Mouse (Mus musculus) myocyte (in vitro differentiated cells): ENCODE results near the gene Tfeb.

Experiments used
- CEBPB ChIP-seq: IDR thresholded peaks from 2 replicates; pipeline ENCODE4 v1.6.1; 2011; ENCODE audit warnings: mild to moderate bottlenecking, moderate library complexity; ENCODE audit not compliant: poor library complexity, insufficient read depth, severe bottlenecking
- POLR2A ChIP-seq: IDR thresholded peaks from one replicate; pipeline ENCODE4 v1.6.1; 2011; ENCODE audit warnings: low read depth, mild to moderate bottlenecking, control low read depth, moderate library complexity; ENCODE audit not compliant: insufficient read length
- USF1 ChIP-seq: IDR thresholded peaks from one replicate; pipeline ENCODE4 v1.6.1; 2011; ENCODE audit warnings: low read depth, mild to moderate bottlenecking, control low read depth, moderate library complexity

GRCm38 (mm10) chr17:47706196-47706595, 30.6 kb upstream of the Tfeb start:
- TF ChIP-seq USF1 (no peak), CEBPB (no peak), POLR2A (no peak)
